Mouse (Mus musculus) forebrain, embryonic 15.5 days (tissue): ENCODE measurements around the gene Ndufs8. TPM values are rescaled to one million over a fixed set of nuclear protein-coding genes. Genes with fewer than 3 reads are reported as not detected.
A peak's percentile ranks its signal among the peaks of the same experiment; 100 is the strongest.
"Not testable (repeated sequence)": the region's sequence is repeated elsewhere in the genome, so short reads cannot be mapped to it uniquely, and the experiment has no call there.

Experiments used
- ATAC-seq: fragments of 200-750 bp; cut with Nextera tagmentation; replicated peaks from 2 replicates; pipeline ENCODE4 v1.8.0; 2017; ENCODE audit warnings: mild to moderate bottlenecking, moderate TSS enrichment, moderate library complexity
- H3K27ac ChIP-seq: fragments of 300-500 bp; sonication (generic); replicated peaks from 2 replicates; pipeline ENCODE4 v1.5.1; 2015; ENCODE audit warnings: mild to moderate bottlenecking, inconsistent platforms
- H3K27me3 ChIP-seq: fragments of 300-500 bp; sonication (generic); 2 replicates; pipeline ENCODE4 v1.6.1; 2015; ENCODE audit warnings: inconsistent platforms
- H3K36me3 ChIP-seq: fragments of 300-500 bp; sonication (generic); 2 replicates; pipeline ENCODE4 v1.6.1; 2015; ENCODE audit warnings: mild to moderate bottlenecking, inconsistent platforms
- H3K4me1 ChIP-seq: fragments of 300-500 bp; sonication (generic); 2 replicates; pipeline ENCODE4 v1.6.1; 2015; ENCODE audit warnings: inconsistent platforms
- H3K4me2 ChIP-seq: fragments of 300-500 bp; sonication (generic); replicated peaks from 2 replicates; pipeline ENCODE4 v1.6.1; 2015; ENCODE audit warnings: mild to moderate bottlenecking, inconsistent platforms
- H3K4me3 ChIP-seq: fragments of 300-500 bp; sonication (generic); 2 replicates; pipeline ENCODE4 v1.5.1; 2015; ENCODE audit warnings: mild to moderate bottlenecking, inconsistent platforms
- H3K9ac ChIP-seq: fragments of 300-500 bp; sonication (generic); replicated peaks from 2 replicates; pipeline ENCODE4 v1.6.1; 2015; ENCODE audit warnings: mild to moderate bottlenecking, inconsistent platforms
- H3K9me3 ChIP-seq: fragments of 300-500 bp; sonication (generic); 2 replicates; pipeline ENCODE4 v1.6.1; 2016; ENCODE audit warnings: inconsistent platforms
- WGBS: fragments of 180-500 bp; shearing (Covaris S2); methylation state at CpG from one replicate; pipeline ENCODE4 v1.1.7; 2015; ENCODE audit warnings: mixed read lengths; 5-methylcytosine and 5-hydroxymethylcytosine counted together
- polyA plus RNA-seq: library from polyadenylated mRNA; unstranded; fragments of >200 nt; fragmentation: Nextera tagmentation; extraction: Ambion mirVana; gene quantifications from 2 replicates; pipeline ENCODE4 v1.2.1, GENCODE M21; 2015

Gene Ndufs8
- polyA plus RNA-seq, result 195 and 201 TPM in 2 replicates

DNA sequence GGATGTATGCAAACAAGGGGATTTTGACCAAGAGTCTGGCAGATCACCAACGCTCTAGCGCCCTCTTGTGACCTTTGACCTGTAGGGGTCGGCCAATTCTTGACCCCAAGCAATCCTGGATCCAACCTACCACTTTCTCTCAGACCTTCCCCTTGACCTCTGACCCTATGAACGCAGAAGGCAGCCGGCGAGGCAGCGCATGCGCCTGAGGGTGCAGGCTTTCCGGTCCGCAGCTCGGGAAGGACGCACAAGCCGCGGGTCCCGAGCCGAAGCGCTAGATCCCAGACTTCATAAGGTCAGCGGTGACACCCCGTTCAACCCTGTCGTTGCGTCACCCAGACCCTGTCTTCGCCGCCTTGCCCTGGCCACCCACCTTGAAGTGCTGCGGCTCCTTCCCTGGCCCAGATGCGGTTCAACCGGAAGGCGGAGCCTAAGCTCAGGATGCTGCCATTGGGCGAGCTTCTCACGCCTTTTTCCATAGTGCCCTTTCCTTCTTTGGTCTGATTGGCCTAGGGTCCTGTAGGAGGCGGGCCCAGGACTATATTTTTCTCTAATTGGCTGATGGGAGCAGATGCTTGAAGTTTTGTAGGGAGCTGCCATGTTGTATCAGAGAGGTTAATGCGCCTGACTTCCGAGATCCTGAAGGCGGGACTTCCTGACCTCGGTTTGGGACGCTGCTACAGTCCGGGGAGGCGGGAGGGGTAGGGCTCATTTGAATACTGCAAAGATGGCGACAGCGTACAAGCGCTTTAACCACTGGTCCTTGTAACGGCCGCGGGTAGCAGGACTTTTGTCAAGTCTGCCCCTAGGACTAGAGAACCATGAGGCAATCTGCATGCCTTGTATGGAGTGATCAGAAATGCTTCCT, at the start of gene Ndufs8:
Gene Ndufs8, minus strand, starts transcription at position 438 of the 868 bp plus-strand sequence.
- H3K4me3 ChIP-seq, result peak within 1 kb of the TSS; percentile 66
- peak; percentile 98 for ATAC-seq
- peak within 1 kb of the TSS; percentile 66 for H3K9ac ChIP-seq
- peaks cover 19% of the 10 kb centered on the region for H3K4me1 ChIP-seq
- H3K9me3 ChIP-seq, result no peaks in the 10 kb centered on the region
- H3K27ac ChIP-seq, result peak within 1 kb of the TSS; percentile 79
- H3K4me2 ChIP-seq, result peak within 1 kb of the TSS; percentile 63
- H3K36me3 ChIP-seq, result peaks cover 14% of the 10 kb centered on the region
- WGBS, result under 1% methylated on average over 43 of the region's 43 CpGs
- no peaks in the 10 kb centered on the region for H3K27me3 ChIP-seq

DNA sequence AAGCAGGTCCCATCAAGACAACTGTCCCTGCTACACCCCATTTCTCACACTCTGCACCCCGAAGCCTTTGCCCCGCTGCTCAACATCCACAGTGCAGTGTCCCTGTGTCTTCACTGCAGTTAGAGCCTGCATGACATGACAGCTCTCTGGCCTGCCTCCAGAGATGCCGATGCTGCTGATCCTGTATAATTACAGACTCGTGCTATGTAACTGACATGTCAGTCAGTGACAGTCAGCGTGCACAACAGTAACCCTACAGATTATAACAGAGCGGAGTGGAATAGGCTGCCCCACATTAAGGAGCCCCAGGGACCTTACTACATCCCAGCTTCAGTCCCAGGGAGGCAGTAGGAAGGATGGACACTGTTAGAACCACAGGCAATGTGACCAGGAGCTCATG, 49.2 kb upstream of the Ndufs8 start:
- not testable (repeated sequence) for H3K4me2 ChIP-seq, H3K4me1 ChIP-seq, H3K27ac ChIP-seq, H3K36me3 ChIP-seq, H3K9me3 ChIP-seq, H3K4me3 ChIP-seq, H3K27me3 ChIP-seq, H3K9ac ChIP-seq
- 51% methylated on average over 6 of the region's 6 CpGs for WGBS
- peak; percentile 51 for ATAC-seq

DNA sequence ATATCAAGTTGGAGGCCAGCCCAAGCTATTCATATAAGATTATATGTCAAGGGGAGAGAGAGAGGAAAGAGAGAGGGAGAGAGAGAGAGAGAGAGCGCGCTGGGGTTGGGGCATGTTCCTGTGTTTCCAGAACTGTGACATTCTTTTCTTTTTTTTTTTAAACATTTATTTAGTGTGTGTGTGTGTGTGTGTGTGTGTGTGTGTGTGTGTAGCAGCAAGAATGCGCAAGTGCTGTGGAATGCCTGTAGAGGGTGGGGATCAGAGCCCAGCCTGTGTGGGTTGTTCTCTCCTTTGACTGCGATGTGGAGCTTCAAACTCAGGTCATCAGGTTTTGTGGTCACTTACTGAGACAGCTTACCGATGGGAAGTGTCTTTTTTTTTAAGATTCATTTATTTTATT, 47.6 kb upstream of the Ndufs8 start:
- H3K27me3 ChIP-seq, result no peaks in the 10 kb centered on the region
- no peak overlapping the region for H3K9ac ChIP-seq
- H3K4me3 ChIP-seq, result no peak overlapping the region
- H3K9me3 ChIP-seq, result no peaks in the 10 kb centered on the region
- ATAC-seq, result no peak
- H3K27ac ChIP-seq, result no peak overlapping the region
- H3K4me1 ChIP-seq, result peaks cover 3% of the 10 kb centered on the region; the same call in 1 of the 2 replicates
- H3K4me2 ChIP-seq, result no peak overlapping the region
- no peaks in the 10 kb centered on the region for H3K36me3 ChIP-seq
- WGBS, result 83% methylated on average over 5 of the region's 5 CpGs

DNA sequence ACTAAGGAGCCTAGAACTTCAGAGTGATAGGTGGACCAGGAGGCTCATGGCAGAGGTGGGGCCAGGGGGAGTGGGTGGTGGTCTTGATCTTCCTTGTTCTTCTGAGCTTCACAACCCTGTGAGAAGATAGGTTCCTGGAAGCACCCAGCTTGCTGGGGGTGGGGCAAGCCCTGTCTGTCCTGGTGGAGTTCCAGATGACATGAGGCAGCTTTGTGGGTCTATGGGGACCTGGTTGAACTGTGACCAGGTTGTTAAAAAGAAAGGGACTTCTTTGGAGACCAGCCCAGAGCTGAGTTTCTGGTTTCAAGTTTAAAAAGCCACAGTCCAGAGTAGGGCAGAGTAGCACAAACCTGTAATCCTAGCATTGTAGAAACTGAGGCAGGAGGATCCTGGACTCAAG, 46.5 kb upstream of the Ndufs8 start:
- Histone ChIP-seq H3K9ac (no peak overlapping the region), H3K9me3 (no peaks in the 10 kb centered on the region), H3K4me3 (no peak overlapping the region), H3K36me3 (no peaks in the 10 kb centered on the region), H3K27ac (no peak overlapping the region), H3K4me1 (peaks cover 3% of the 10 kb centered on the region; the same call in 1 of the 2 replicates), H3K4me2 (no peak overlapping the region), H3K27me3 (no peaks in the 10 kb centered on the region)
- ATAC-seq, result no peak

DNA sequence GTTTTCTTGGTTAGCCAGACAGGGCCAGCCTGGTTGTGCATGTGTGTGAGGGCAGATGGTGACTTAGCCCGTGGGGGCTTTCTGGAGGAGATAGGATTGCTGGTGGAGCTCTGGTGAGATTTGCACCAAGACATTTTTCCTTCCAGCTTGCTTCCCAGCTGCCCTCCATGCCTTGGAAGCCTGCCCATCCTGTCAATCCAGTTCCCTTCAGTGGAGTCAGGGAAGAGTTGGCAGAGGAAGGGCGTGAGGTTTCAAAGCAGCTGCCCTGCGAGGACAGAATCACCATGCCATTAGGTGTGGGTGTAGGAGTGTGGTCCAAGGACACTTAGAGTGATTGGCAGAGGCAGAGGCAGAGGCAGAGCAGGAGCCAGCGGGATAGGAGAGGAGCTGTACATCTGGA, 45.9 kb upstream of the Ndufs8 start, which contains the start of gene Aldh3b3:
Gene Aldh3b3, plus strand, starts transcription at position 176 of the 400 bp plus-strand sequence.
- H3K36me3 ChIP-seq, result no peaks in the 10 kb centered on the region
- H3K27me3 ChIP-seq, result no peaks in the 10 kb centered on the region
- WGBS, result 48% methylated on average over 4 of the region's 4 CpGs
- peaks cover 3% of the 10 kb centered on the region; the same call in 1 of the 2 replicates for H3K4me1 ChIP-seq
- H3K27ac ChIP-seq, result no peak within 1 kb of the TSS
- no peak within 1 kb of the TSS for H3K9ac ChIP-seq
- no peak within 1 kb of the TSS for H3K4me3 ChIP-seq
- ATAC-seq, result no peak
- H3K9me3 ChIP-seq, result no peaks in the 10 kb centered on the region
- no peak within 1 kb of the TSS for H3K4me2 ChIP-seq

DNA sequence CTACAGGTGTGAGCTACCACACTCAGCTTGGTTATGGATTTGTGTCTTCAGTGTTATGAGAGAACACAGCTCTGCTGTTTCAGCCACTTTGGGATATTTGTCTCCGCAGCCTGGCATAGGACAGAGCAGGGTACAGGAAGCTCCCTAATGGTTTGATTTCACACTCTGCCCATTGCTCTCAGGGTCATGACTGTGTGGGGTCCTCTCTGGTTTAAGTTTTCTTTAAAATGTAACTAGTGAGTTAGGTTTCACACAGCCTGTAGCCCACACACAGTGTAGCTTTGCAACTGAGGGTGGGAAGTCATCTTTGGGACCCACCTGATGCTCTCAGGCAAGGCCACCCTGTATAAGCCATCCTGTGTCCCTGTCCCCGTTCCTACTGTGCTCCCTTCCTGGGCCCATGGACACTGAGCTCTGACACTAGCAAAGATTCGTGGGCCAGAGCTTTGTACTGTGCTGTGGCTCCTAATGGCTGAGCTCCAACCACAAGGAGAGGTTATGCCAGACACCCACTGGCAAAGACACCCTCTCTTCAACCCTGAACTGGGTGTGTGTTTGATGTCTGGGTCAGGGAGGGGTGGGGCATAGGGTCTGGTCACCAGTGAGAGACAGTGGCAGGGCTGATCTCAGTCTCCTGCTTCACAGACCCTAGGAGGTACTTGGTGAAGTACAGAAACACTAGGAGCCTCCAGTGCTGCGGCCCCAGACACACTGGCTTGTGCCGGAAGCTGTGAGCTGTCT, 44.9 kb upstream of the Ndufs8 start:
- H3K4me2 ChIP-seq, H3K36me3 ChIP-seq, H3K27ac ChIP-seq, H3K4me3 ChIP-seq, ATAC-seq, H3K9me3 ChIP-seq, H3K9ac ChIP-seq, H3K4me1 ChIP-seq, H3K27me3 ChIP-seq: not testable (repeated sequence)
- WGBS, result 78% methylated on average over 5 of the region's 5 CpGs

DNA sequence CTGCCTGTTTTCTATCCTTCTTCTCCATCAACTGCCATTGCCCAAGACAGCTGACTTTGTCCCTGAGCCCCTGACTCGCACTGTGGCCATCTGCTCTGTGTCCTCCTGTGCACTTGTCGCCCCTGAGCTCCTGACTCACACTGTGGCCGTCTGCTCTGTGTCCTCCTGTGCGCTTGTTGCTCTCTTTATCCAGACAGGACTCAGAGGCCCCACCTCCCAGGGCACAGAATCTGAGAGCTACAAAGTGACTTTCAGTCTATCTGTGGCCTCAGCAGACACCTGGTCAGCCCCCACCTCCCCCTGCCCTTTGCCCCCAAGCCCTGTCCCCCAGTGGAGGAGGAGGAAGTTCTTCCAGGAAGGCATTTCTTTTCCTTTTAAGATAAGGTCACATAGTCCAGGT, 43.2 kb upstream of the Ndufs8 start:
- no peak overlapping the region for H3K9ac ChIP-seq
- no peak overlapping the region for H3K27ac ChIP-seq
- H3K4me2 ChIP-seq, result no peak overlapping the region
- WGBS, result 65% methylated on average over 4 of the region's 4 CpGs
- no peaks in the 10 kb centered on the region for H3K36me3 ChIP-seq
- no peaks in the 10 kb centered on the region for H3K9me3 ChIP-seq
- H3K27me3 ChIP-seq, result no peaks in the 10 kb centered on the region
- ATAC-seq, result no peak
- H3K4me1 ChIP-seq, result no peaks in the 10 kb centered on the region; the same call in 1 of the 2 replicates
- no peak overlapping the region for H3K4me3 ChIP-seq

DNA sequence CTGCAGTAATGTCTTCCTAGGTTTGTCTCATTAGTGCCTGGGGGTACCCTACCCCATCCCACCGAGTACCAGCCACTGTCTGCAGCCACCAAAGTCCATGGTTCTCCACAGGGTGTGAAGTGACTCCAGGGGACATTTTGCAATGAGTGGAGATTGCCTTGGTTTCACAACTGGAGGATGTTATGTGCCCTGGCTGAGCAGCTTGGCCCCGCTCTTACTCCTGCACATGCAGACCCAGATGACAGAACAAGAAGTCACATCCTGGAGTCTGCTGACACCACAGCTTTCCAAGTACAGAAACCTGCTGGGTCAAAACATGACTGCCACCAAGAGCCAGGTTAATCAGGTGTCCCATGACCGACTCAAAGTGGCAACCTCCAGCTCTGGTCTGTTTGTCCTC, 42.5 kb upstream of the Ndufs8 start:
- Histone ChIP-seq H3K4me3 (no peak overlapping the region), H3K4me2 (no peak overlapping the region), H3K27ac (no peak overlapping the region), H3K36me3 (no peaks in the 10 kb centered on the region), H3K9ac (no peak overlapping the region), H3K27me3 (no peaks in the 10 kb centered on the region), H3K4me1 (no peaks in the 10 kb centered on the region; the same call in 1 of the 2 replicates), H3K9me3 (no peaks in the 10 kb centered on the region)
- WGBS, result 76% methylated on average over 3 of the region's 3 CpGs
- no peak for ATAC-seq

DNA sequence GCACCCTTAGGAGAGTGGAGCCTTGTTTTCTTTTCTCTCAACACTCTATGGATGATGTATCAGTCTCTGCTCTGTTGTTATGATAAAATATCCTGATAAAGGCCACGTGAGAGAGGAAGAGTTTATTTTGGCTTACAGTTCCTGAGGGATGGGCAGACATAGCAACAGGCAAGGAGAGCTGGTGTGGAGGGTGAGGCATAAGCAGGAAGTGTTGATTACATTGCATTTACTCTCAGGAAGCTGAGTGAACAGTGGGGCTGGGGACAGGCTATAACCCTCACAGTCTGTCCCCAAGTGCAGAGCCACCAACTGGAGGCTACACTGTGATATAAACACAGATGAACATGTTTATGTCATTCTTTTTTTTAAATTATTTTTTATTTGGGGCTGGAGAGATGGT, 39.5 kb upstream of the Ndufs8 start:
- Histone ChIP-seq H3K4me2 (no peak overlapping the region), H3K4me3 (no peak overlapping the region), H3K9me3 (no peaks in the 10 kb centered on the region), H3K27ac (no peak overlapping the region), H3K9ac (no peak overlapping the region), H3K4me1 (no peaks in the 10 kb centered on the region), H3K36me3 (no peaks in the 10 kb centered on the region), H3K27me3 (no peaks in the 10 kb centered on the region)
- ATAC-seq, result no peak
- WGBS, result 48% methylated on average over 1 of the region's 1 CpGs

DNA sequence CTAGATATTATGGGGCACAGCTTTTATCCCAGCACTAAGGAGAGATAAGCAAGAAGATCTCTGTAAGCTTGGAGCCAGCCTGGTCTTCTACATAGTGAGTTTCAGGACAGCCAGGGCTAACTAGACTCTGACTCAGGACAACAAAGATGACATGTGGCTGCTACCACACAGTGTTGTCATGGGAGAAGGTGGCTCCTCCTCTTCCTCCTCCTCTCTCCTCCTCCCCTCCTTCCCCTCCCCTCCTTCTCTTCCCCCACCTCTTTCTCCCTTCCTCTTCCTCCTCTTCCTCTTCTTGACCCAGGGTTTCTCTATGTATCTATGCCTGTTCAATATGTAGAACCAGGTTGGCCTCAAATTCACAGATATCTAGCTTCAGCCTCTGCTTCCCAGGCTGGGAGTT, 38.9 kb upstream of the Ndufs8 start:
- H3K4me2 ChIP-seq, result no peak overlapping the region
- no peaks in the 10 kb centered on the region for H3K36me3 ChIP-seq
- no peaks in the 10 kb centered on the region for H3K9me3 ChIP-seq
- no peak overlapping the region for H3K9ac ChIP-seq
- no peak overlapping the region for H3K4me3 ChIP-seq
- H3K4me1 ChIP-seq, result no peaks in the 10 kb centered on the region
- no peaks in the 10 kb centered on the region for H3K27me3 ChIP-seq
- no peak for ATAC-seq
- H3K27ac ChIP-seq, result no peak overlapping the region

DNA sequence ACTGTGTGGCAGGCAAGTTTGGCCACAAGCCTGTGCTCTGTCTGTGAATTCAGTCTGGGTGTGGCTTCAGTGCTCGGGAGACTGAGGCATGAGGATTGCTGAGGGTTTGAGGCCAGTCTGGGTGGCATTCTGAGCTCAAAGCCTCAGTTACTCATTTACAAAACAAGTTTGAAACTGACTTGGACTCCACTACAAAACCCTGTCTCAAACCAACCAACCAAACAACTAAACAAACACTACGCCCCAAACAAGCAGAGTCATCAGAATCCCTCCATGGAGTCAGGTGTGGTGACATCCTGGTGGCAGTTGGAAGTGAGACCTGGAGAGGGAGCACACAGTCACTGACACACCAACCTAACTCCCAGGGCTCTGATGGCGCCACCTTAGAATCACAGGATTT, 37.8 kb upstream of the Ndufs8 start:
- no peaks in the 10 kb centered on the region for H3K9me3 ChIP-seq
- H3K4me1 ChIP-seq, result no peaks in the 10 kb centered on the region
- H3K4me3 ChIP-seq, result no peak overlapping the region
- ATAC-seq, result no peak
- no peak overlapping the region for H3K4me2 ChIP-seq
- no peak overlapping the region for H3K27ac ChIP-seq
- no peak overlapping the region for H3K9ac ChIP-seq
- H3K27me3 ChIP-seq, result no peaks in the 10 kb centered on the region
- 79% methylated on average over 3 of the region's 3 CpGs for WGBS
- H3K36me3 ChIP-seq, result no peaks in the 10 kb centered on the region

DNA sequence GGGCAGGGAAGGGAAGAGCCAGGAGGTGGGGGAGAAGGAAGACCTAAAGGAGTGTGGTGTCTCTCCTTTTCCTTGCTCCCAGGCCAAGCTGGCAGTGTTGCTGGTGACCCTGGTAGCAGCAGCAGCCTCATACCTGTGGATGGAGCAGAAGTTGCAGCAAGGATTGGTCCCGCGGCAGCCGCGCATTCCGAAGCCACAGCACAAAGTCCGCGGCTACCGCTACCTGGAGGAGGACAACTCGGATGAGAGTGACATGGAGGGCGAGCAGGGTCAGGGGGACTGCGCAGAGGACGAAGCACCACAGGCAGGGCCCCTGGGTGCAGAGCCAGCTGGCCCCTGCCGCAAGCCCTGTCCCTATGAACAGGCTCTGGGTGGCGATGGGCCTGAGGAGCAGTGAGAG, 36.0 kb upstream of the Ndufs8 start:
- H3K9ac ChIP-seq, result no peak overlapping the region; the same call in 1 of the 2 replicates

More for the DNA sequence above, 36.0 kb upstream of the Ndufs8 start:
- ATAC-seq, result no peak
- Histone ChIP-seq H3K27me3 (no peaks in the 10 kb centered on the region), H3K4me1 (0 out of 2 replicates have a peak, but pooled peaks cover under 1% of the 10 kb centered on the region), H3K4me2 (no peak overlapping the region), H3K27ac (no peak overlapping the region), H3K36me3 (no peaks in the 10 kb centered on the region), H3K4me3 (no peak overlapping the region), H3K9me3 (no peaks in the 10 kb centered on the region)
- 76% methylated on average over 14 of the region's 14 CpGs for WGBS
